Comparison of ENCODE assay signal across 28 mouse cellular contexts in the genomic region with DNA sequence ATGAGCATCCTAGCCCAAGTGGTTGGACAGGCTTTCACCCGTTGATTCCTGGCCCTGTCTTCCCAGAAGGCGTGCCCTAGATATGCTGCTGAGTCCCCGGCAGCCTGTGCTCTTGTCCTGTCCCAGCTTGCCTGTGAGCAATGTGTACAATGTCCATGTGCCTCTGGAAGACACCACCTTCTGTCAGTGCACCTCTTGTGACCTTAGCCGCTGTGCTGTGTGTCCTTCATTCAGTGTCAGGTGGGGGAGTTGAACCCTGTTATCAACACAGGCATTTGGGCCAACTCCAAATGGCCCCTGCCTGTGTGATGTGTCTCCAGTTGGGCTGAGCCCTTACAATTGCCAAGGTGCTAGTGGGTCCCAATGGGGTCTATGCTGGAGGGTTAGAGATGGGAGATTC. TPM values are rescaled to one million over a fixed set of nuclear protein-coding genes. Genes with fewer than 3 reads are reported as not detected.
"Had no signal": no experiment of that assay in that cellular context is flagged by ENCODE, and none has a peak within 500 bp of the region (broad histone marks: within the 10 kb centered on the region; RNA-seq: fewer than 3 reads in every experiment).

No protein-coding gene starts in this region.

- H3K4me1 ChIP-seq: limb, embryonic 12.5 days; limb, embryonic 15.5 days; lung, embryonic 15.5 days had no signal

- H3K4me3 ChIP-seq: limb, embryonic 12.5 days; limb, embryonic 15.5 days; lung, embryonic 15.5 days had no signal

- DNase-seq: kidney, adult 18-20 months; kidney, adult 9 months; kidney, postnatal 14 days; kidney, postnatal 4 days; left cerebral cortex, postnatal 4 days; lung, adult 18-20 months; lung, postnatal 10 days; lung, postnatal 4 days; midbrain, embryonic 14.5 days; right cerebral cortex, adult 18-20 months; right cerebral cortex, postnatal 14 days; right cerebral cortex, postnatal 4 days; thymus, adult 18-20 months; thymus, postnatal 36 days had no signal

- H3K27ac ChIP-seq: limb, embryonic 12.5 days; limb, embryonic 15.5 days; liver, embryonic 14.5 days; lung, embryonic 15.5 days had no signal

- H3K9me3 ChIP-seq: limb, embryonic 12.5 days; limb, embryonic 15.5 days; lung, embryonic 15.5 days had no signal

- H3K9ac ChIP-seq: limb, embryonic 15.5 days; liver, embryonic 14.5 days; lung, embryonic 15.5 days had no signal

- ATAC-seq: intestine, embryonic 16.5 days had no signal

- H3K27me3 ChIP-seq: limb, embryonic 12.5 days; limb, embryonic 15.5 days; lung, embryonic 15.5 days had no signal

- H3K4me2 ChIP-seq: limb, embryonic 12.5 days; limb, embryonic 15.5 days; lung, embryonic 15.5 days; midbrain, embryonic 11.5 days had no signal

RNA-seq across cellular contexts. Expression of gene Lypd8, which starts 32.1 kb away (rescaled TPM):
- total RNA-seq: layer of hippocampus, adult 18-20 months; left cerebral cortex, adult 8-10 months; left cerebral cortex, postnatal 14 days; left cerebral cortex, postnatal 4 days; megakaryocyte progenitor cell, adult 5-6 weeks; megakaryocyte-erythroid progenitor cell, adult 5-6 weeks; midbrain, postnatal 0 days had no signal
- polyA plus RNA-seq: limb, embryonic 12.5 days; limb, embryonic 15.5 days; midbrain, embryonic 11.5 days; midbrain, embryonic 14.5 days; midbrain, postnatal 0 days; neural tube, embryonic 11.5 days; neural tube, embryonic 14.5 days had no signal
